Mouse (Mus musculus) hindbrain, embryonic 10.5 days (tissue): ENCODE measurements at regions not wholly inside any gene's neighbourhood (a gene's known extent, or its start where the extent isn't known, plus 50 kb on each side); places are given as distances from the start of the nearest gene placed in this dataset.

Source experiments
- DNase-seq: peaks from one replicate; pipeline ENCODE4 v3.0.0-alpha.2; 2017; ENCODE audit warnings: low spot score
- H3K27ac ChIP-seq: fragments of 300-500 bp; sonication (generic); 2 replicates; pipeline ENCODE4 v1.5.1; 2016; ENCODE audit warnings: mild to moderate bottlenecking, moderate library complexity
- H3K27me3 ChIP-seq: fragments of 300-500 bp; sonication (generic); 2 replicates; pipeline ENCODE4 v1.6.1; 2016; ENCODE audit warnings: mild to moderate bottlenecking; ENCODE audit not compliant: poor library complexity, insufficient read depth, severe bottlenecking
- H3K36me3 ChIP-seq: fragments of 300-500 bp; sonication (generic); 2 replicates; pipeline ENCODE4 v1.6.1; 2016; ENCODE audit warnings: mild to moderate bottlenecking, moderate library complexity
- H3K4me1 ChIP-seq: fragments of 300-500 bp; sonication (generic); replicated peaks from 2 replicates; pipeline ENCODE4 v1.6.1; 2016; ENCODE audit warnings: mild to moderate bottlenecking
- H3K4me3 ChIP-seq: fragments of 300-500 bp; sonication (generic); 2 replicates; pipeline ENCODE4 v1.5.1; 2016; ENCODE audit warnings: mild to moderate bottlenecking, moderate library complexity
- H3K9me3 ChIP-seq: fragments of 300-500 bp; sonication (generic); 2 replicates; pipeline ENCODE4 v1.6.1; 2016; ENCODE audit warnings: mild to moderate bottlenecking, moderate library complexity
- WGBS: fragments of 180-500 bp; shearing (Covaris S2); methylation state at CpG from one replicate; pipeline ENCODE4 v1.1.7; 2016; 5-methylcytosine and 5-hydroxymethylcytosine counted together

DNA sequence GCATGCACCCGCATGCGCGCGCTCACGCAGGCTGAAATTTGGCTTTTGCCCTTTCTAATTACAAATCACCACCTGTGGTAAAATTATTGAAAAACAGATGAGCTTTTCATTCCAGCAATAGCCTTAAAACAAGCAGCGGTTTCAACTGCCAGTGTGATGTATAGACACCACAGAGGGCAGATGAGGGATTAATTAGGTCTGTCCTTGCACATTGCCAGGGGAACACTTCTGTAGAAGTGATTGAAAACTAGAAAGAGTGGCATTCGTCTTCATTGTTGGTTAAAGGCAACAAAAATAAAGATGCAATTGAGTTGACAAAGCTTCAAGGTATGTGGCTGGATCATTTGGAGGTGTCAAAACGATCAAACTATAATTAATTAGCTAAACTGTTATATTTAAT lies 672.5 kb downstream of the Tfap2b start:
- no peak overlapping the region for H3K27ac ChIP-seq
- no peak for DNase-seq
- no peaks in the 10 kb centered on the region for H3K27me3 ChIP-seq
- 60% methylated on average over 8 of the region's 8 CpGs for WGBS
- no peaks in the 10 kb centered on the region for H3K9me3 ChIP-seq
- no peak overlapping the region for H3K4me3 ChIP-seq
- H3K36me3 ChIP-seq, result no peaks in the 10 kb centered on the region
- no peaks in the 10 kb centered on the region for H3K4me1 ChIP-seq

DNA sequence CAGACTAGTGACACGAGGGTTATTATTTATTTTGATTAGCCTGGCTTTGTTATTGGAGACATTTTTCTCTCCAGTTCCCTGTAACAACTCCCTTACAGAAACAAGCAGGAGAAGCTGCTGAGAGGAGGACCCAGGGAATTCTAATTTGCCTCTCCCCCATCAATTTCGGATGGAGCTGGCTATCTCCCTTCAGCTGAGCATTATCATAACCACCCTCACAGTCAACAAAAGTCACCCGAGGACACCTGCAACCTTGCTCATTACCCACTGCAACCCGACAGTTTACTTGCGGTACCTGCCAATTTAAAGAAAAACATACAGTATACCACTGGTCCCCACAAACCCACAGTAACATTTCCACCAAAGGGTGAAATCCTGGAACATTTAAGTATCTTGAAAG lies 690.7 kb downstream of the Tfap2b start:
- 69% methylated on average over 5 of the region's 5 CpGs for WGBS
- H3K4me1 ChIP-seq, result peaks cover 15% of the 10 kb centered on the region
- H3K4me3 ChIP-seq, result no peak overlapping the region
- H3K9me3 ChIP-seq, result no peaks in the 10 kb centered on the region
- H3K27me3 ChIP-seq, result peaks cover 19% of the 10 kb centered on the region
- no peak overlapping the region for H3K27ac ChIP-seq
- DNase-seq, result no peak
- H3K36me3 ChIP-seq, result no peaks in the 10 kb centered on the region

DNA sequence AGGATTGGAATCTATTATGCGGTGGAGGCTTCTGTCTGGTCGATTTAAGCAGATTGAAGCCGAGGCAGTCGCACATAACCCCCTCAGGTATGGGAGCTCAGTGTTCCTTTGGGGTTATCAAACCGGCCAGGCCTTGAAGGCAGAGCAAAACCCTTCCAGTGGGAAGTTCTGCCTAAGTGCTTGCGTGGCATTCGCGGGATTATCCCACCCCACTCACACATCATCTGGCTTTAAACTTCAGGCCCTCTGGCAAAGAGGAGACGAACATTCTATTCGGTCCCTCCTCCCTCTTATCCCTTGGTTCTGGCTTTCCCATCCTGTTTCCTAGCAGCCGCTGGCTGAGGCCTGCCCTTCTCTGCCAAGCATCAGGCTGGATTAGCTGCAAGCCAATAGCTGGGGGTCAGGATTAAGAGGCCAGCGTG lies 691.2 kb downstream of the Tfap2b start:
- Histone ChIP-seq H3K4me1 (peaks cover 15% of the 10 kb centered on the region), H3K27ac (no peak overlapping the region)

DNA sequence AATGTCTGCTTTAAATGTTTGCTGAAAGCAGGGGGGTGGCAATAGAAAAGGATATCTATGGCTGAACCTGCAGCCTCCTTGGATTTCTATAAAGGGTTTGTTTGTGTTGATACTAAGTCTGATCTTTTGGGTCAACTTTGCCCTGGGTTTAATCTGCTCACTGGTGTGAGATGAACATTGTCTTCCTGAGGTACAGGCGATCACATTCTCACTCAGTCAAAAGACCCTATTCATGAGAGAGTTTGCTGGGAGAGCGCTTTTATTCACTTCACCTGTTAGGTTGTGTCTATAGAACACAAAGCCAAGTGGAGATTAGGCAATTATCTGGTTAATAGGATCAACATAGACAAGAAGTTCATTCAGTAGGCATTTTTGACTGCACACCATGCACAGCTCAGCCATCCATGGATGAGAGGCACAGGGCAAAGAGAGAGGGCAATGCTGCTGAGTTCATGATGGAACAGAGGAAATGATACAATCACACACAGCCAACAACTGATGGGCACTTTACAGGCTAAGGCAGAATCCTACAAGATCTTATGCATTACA lies 692.3 kb downstream of the Tfap2b start:
- Histone ChIP-seq H3K36me3 (no peaks in the 10 kb centered on the region), H3K4me1 (peaks cover 15% of the 10 kb centered on the region), H3K4me3 (no peak overlapping the region), H3K27ac (no peak overlapping the region), H3K9me3 (no peaks in the 10 kb centered on the region), H3K27me3 (peaks cover 19% of the 10 kb centered on the region)
- WGBS, result 37% methylated on average over 2 of the region's 2 CpGs
- no peak for DNase-seq

More for the DNA sequence above, 691.2 kb downstream of the Tfap2b start:
- Histone ChIP-seq H3K9me3 (no peaks in the 10 kb centered on the region), H3K36me3 (no peaks in the 10 kb centered on the region), H3K4me3 (no peak overlapping the region), H3K27me3 (peaks cover 19% of the 10 kb centered on the region)
- DNase-seq, result no peak
- WGBS, result 47% methylated on average over 12 of the region's 12 CpGs

DNA sequence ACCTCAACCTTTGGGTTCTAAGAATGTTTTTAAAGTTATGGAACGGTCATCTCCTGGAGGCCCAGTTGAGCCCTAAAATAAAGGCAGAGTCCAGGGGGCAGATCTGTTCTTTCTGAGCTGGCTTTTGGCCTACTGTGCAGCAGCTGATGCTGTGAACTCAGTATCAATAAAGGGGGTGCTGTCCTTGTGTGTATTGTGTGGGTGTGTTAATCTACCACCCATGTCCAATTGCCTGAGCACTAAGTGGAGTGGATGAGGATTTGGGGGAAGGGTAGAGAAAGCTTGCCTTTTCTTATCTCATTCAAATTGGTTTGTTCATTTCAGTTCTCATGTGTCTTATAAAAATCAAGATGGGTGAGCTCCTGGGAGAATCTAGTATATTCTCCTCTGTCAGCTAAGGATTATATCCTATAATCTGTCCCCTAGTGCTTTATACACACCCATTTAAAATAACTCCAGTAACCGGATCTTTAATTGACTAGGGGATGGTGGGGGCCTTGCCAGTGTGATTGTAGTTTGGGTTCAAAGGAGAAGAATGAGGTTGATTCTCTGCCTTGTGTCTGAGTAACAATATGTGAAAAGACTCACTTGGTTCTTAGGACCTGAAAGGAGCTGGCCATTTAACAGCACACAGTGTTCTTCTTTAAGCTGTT lies 703.6 kb downstream of the Tfap2b start:
- peaks cover 5% of the 10 kb centered on the region; the same call in 1 of the 2 replicates for H3K27me3 ChIP-seq

DNA sequence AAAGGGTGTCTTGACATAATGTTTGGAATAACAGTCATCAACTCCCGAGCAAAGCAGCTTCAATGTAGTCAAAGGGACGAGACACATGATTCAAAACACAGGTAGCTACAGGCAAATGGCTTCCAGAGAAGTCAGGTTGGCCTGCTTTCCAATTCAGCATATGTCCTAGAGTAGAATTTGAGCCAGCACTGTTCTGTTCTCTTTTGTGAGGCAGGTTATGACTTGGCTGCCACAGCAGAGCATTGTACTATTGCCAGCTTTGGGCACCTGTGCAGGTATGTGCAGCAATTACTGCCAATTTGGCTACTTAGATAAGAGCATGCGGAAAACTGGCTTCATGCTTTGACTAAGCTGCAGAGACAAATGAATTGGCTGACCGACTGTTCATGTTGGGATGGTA lies 699.1 kb downstream of the Pkhd1 start:
- Histone ChIP-seq H3K27ac (no peak overlapping the region), H3K4me3 (no peak overlapping the region), H3K27me3 (no peaks in the 10 kb centered on the region), H3K36me3 (no peaks in the 10 kb centered on the region), H3K9me3 (no peaks in the 10 kb centered on the region), H3K4me1 (no peaks in the 10 kb centered on the region)
- no peak for DNase-seq
- 91% methylated on average over 4 of the region's 4 CpGs for WGBS

More for the DNA sequence above, 703.6 kb downstream of the Tfap2b start:
- 47% methylated on average over 2 of the region's 2 CpGs for WGBS
- Histone ChIP-seq H3K4me3 (no peak overlapping the region), H3K4me1 (peaks cover 7% of the 10 kb centered on the region; the same call in 1 of the 2 replicates), H3K9me3 (no peaks in the 10 kb centered on the region), H3K27ac (no peak overlapping the region), H3K36me3 (no peaks in the 10 kb centered on the region)
- DNase-seq, result no peak

- peaks cover 42% of the 10 kb centered on the region for H3K27me3 ChIP-seq
- no peak overlapping the region for H3K27ac ChIP-seq
These were observed 690.7 kb downstream of the Pkhd1 start for GRCm38 (mm10) chr1:19927192-19927591.

GRCm38 (mm10) chr1:19927736-19928327 lies 690.0 kb downstream of the Pkhd1 start:
- no peak overlapping the region for H3K27ac ChIP-seq
- WGBS, result 14% methylated on average over 5 of the region's 5 CpGs
- H3K27me3 ChIP-seq, result peaks cover 42% of the 10 kb centered on the region
- DNase-seq, result peak; percentile 55
- peaks cover 15% of the 10 kb centered on the region for H3K4me1 ChIP-seq
- no peaks in the 10 kb centered on the region for H3K36me3 ChIP-seq
- no peaks in the 10 kb centered on the region for H3K9me3 ChIP-seq
- no peak overlapping the region for H3K4me3 ChIP-seq

More at GRCm38 (mm10) chr1:19927192-19927591, 690.7 kb downstream of the Pkhd1 start:
- no peaks in the 10 kb centered on the region for H3K36me3 ChIP-seq
- 81% methylated on average over 1 of the region's 1 CpGs for WGBS
- H3K4me3 ChIP-seq, result no peak overlapping the region
- peaks cover 15% of the 10 kb centered on the region for H3K4me1 ChIP-seq
- no peaks in the 10 kb centered on the region for H3K9me3 ChIP-seq
- DNase-seq, result no peak

DNA sequence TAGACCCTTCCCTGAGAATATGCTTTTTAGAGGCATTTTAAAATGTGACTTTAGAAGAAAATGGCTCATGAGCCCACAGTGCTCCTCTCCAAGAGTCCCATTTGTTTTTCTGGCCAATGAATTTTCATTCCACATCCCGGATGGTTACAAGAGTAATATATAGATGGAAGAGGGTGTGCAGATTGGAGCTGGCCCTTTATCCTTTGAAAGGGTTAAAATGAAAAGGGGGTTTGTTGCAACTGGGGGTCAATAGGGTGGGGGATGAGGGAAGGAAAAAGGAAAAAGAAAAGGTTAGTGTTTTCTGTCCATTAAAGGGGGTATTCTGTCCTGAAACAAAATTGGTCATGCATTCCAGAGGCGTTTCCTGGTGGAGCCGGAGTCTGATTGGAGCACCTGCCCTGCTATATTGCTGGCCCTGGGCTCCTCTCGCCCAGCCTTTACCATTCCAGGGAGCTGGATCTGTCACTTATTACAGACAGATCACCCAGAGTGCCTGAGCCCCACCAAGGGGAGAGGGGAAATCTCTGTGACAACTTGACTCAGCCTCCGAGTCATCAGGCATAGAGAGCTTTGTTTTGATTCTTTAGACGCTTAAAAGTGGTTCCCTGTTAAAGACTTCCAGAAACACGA lies 666.7 kb downstream of the Pkhd1 start:
- peaks cover 22% of the 10 kb centered on the region for H3K4me1 ChIP-seq
- 12% methylated on average over 7 of the region's 7 CpGs for WGBS
- DNase-seq, result peak; percentile 50
- H3K27ac ChIP-seq, result peak overlapping the region; percentile 18; the same call in 1 of the 2 replicates
- H3K27me3 ChIP-seq, result no peaks in the 10 kb centered on the region
- H3K9me3 ChIP-seq, result no peaks in the 10 kb centered on the region
- no peaks in the 10 kb centered on the region for H3K36me3 ChIP-seq
- H3K4me3 ChIP-seq, result peak overlapping the region; percentile 11; the same call in 1 of the 2 replicates

DNA sequence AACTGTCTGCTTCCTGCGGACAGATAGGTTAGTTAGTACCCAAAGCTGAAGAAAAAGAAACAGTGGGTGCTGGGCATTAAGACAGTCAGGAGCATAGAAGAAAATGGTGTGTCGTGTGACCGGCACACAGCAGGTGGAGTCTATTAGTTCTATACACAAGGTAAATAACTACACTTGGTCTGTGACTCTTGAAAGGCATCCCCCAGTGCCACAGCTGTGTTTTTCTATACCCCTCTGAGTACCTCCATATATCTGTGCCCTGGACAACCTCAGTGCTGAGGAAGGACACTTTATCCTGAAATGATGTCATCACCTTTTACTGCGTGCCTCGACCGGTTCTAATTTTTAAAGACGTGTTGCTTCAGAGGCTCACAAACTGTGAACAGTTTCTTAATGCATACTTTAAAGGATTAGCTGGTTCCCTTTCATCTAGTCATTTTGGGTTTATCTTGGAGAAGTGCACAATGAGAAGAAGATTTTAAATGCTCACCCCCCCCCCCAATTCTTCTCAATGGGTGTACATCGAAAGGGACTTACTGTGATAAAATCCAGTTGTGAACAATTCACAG lies 666.1 kb downstream of the Pkhd1 start:
- no peaks in the 10 kb centered on the region for H3K27me3 ChIP-seq
- DNase-seq, result no peak
- H3K36me3 ChIP-seq, result no peaks in the 10 kb centered on the region
- H3K27ac ChIP-seq, result peak overlapping the region; percentile 18; the same call in 1 of the 2 replicates
- peak overlapping the region; percentile 11; the same call in 1 of the 2 replicates for H3K4me3 ChIP-seq
- H3K4me1 ChIP-seq, result peaks cover 22% of the 10 kb centered on the region
- 30% methylated on average over 8 of the region's 8 CpGs for WGBS
- no peaks in the 10 kb centered on the region for H3K9me3 ChIP-seq

DNA sequence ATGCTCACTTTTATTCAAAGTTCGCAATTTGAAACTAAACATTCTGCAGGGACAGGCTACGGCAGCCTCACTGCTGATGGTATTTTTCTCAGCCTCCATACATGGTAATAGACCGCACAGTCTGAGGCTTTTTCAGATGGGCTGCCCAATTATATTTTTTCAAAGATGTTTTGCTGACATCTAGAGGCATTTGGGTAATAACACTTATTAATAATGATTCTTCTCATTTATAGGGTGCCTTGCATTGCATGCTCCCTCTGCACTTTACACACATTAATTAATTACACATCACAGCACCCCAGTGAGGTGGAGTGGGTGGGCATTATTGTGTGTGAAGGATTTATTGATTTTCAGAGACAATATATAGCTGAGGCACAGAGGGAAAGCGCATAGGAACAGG lies 644.5 kb downstream of the Pkhd1 start:
- no peak for DNase-seq
- WGBS, result 61% methylated on average over 4 of the region's 4 CpGs
- H3K9me3 ChIP-seq, result no peaks in the 10 kb centered on the region
- peaks cover 43% of the 10 kb centered on the region for H3K27me3 ChIP-seq
- no peak overlapping the region for H3K27ac ChIP-seq
- H3K36me3 ChIP-seq, result no peaks in the 10 kb centered on the region
- H3K4me1 ChIP-seq, result peaks cover 15% of the 10 kb centered on the region
- H3K4me3 ChIP-seq, result no peak overlapping the region

GRCm38 (mm10) chr1:19973981-19974380 lies 643.9 kb downstream of the Pkhd1 start:
- 66% methylated on average over 2 of the region's 2 CpGs for WGBS
- Histone ChIP-seq H3K4me1 (peaks cover 10% of the 10 kb centered on the region), H3K27me3 (peaks cover 49% of the 10 kb centered on the region), H3K36me3 (no peaks in the 10 kb centered on the region), H3K27ac (no peak overlapping the region), H3K9me3 (no peaks in the 10 kb centered on the region), H3K4me3 (no peak overlapping the region)
- no peak for DNase-seq

DNA sequence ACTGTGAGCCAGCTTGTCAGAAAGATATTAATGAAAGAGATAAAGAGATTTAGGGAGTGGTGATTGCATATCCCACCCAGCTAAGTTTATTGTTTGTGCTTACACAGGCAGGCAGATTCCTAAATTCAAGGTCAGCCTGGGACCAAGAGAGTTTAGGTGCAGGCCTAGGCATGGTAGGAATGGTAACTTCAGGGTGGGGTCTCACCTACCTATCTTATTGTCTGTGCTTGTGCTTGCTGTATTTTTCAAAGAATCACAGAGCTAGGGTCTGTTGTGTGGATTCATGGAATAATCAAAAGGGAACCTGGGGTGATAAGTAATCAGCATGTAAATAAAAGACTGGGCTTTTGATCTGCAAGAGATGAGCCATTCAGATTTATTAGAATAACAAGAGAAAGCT lies 642.4 kb downstream of the Pkhd1 start:
- no peak for DNase-seq
- no peaks in the 10 kb centered on the region for H3K36me3 ChIP-seq
- H3K27ac ChIP-seq, result no peak overlapping the region
- H3K4me3 ChIP-seq, result no peak overlapping the region
- H3K4me1 ChIP-seq, result peaks cover 7% of the 10 kb centered on the region; the same call in 1 of the 2 replicates
- peaks cover 61% of the 10 kb centered on the region for H3K27me3 ChIP-seq
- no peaks in the 10 kb centered on the region for H3K9me3 ChIP-seq
